Mouse (Mus musculus) left cerebral cortex, postnatal 25 days (tissue): ENCODE measurements at regions not wholly inside any gene's neighbourhood (a gene's known extent, or its start where the extent isn't known, plus 50 kb on each side); places are given as distances from the start of the nearest gene placed in this dataset.

Experiments
- DNase-seq, 2 experiments: peaks; one replicate each; pipeline ENCODE4 v3.0.0; 2022; ENCODE audit warnings: low spot score in 2 of 2, mixed read lengths in 1 of 2
- intact Hi-C: fragments of 180-260 bp; cut with DNase I; formaldehyde crosslinking; loops from one replicate; pipeline ENCODE4 v1.15.1; 2025
- microRNA-seq, 2 experiments: library from miRNA; unstranded; fragments of <30 nt; microRNA quantifications; one replicate each; pipeline ENCODE4 v1.2.0; 2022

- no peak for DNase-seq
- intact Hi-C loops: no loop called here
Measured at GRCm38 (mm10) chr3:151332317-151332687, 105.4 kb upstream of the Adgrl4 start.

GRCm38 (mm10) chr3:151332688-151333452 is 104.8 kb upstream of the Adgrl4 start:
- DNase-seq: no peak
- intact Hi-C loops: no loop called here

DNA sequence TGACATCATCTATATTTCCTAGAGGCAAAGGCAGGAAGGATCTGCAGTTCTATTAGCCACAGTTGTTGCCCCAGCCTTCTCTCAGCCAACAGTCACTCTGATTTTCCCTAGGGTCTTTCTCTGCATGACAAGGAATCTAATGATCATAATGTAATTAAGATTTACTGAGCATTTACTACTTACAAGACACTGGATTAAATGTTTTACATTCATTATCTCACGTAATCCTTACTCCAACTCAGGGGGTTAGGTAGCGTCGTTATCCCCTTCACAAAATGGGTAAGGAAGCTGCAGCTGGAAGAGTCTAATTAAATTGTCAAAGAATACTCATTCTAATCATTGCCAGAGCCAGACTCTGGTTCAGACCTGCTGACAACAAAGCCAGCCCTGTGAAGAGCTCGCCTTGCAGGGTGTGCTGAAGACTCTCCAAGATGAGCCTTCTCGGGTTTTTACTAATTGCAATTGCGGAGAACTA is 103.8 kb upstream of the Adgrl4 start:
- no peak for DNase-seq
- intact Hi-C loops: no loop called here

GRCm38 (mm10) chr3:151351481-151352090 is 86.1 kb upstream of the Adgrl4 start:
- intact Hi-C loops: no loop called here
- no peak for DNase-seq

DNA sequence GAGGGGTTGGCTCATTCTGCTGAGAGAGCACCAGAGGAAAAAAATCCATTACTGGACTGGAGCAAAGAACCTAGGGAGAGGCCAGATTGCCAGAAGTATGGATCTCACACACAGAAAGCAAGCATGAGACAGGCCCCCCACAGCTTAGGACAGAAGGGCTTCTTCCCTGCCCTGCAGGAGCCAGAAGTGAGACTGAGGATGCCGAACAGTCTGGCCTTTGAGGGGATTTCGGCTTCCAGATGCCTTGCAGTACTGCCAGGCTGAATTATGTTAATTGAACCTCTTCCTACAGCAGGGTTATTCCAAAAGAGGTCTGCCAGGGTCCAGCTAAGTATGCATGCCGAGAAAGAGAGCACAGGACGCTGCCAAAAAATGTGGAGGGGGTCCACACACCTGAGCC is 71.4 kb upstream of the Adgrl4 start:
- DNase-seq: no peak
- intact Hi-C loops: no loop called here

GRCm38 (mm10) chr3:151366707-151367306 is 70.9 kb upstream of the Adgrl4 start:
- intact Hi-C loops: no loop called here
- no peak for DNase-seq

DNA sequence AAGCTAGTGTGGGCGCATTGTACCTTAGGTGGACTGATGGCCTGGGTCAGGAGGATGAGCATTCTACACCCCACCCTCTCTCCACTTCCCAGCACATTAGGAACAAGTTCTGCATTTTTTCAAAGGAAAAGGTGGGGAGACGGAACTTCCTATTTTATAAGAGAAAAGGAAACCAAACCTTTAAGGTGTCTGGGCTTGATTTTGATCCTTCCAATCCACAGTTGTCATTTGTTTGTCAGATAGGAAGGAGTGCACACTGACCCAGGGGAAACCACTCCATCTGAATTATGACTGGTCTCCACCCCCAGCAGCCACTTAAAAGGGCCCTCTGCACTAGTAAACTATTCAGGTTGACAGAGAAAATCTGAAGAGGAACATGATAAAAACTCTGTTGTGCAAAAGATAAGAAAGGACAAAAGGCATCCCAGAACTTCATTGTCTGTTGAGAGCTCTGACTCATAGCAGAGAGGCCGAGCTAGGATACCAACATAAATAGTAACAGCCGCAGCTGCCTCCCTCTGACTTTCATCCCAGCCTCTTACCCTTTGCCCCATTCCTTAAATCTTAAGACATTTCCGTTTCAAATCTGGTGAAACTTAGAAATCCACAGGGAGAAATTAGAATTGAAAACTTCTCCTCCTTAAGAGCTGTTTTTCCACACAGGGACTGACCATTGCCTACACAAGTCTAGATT is 54.2 kb upstream of the Adgrl4 start:
- no peak for DNase-seq
- intact Hi-C loops: no loop called here

- intact Hi-C loops: no loop called here
- DNase-seq: no peak
Measured at GRCm38 (mm10) chr3:151384850-151385249, 52.8 kb upstream of the Adgrl4 start.

- intact Hi-C loops: no loop called here
- DNase-seq: no peak
Measured at GRCm38 (mm10) chr3:151386103-151386502, 51.6 kb upstream of the Adgrl4 start.

Small RNA genes lying in the stretch of these regions (microRNA-seq; reads per million reads assigned to microRNA genes)
- gene Mir3963: 0 reads per million in 2 experiments
